Mouse (Mus musculus): ENCODE data around the gene Mllt1. TPM values are rescaled to one million over a fixed set of nuclear protein-coding genes. Genes with fewer than 3 reads are reported as not detected.

Mllt1 gene
- polyA plus RNA-seq, 1 experiment from 2014 or later: 67.7 TPM

DNA sequence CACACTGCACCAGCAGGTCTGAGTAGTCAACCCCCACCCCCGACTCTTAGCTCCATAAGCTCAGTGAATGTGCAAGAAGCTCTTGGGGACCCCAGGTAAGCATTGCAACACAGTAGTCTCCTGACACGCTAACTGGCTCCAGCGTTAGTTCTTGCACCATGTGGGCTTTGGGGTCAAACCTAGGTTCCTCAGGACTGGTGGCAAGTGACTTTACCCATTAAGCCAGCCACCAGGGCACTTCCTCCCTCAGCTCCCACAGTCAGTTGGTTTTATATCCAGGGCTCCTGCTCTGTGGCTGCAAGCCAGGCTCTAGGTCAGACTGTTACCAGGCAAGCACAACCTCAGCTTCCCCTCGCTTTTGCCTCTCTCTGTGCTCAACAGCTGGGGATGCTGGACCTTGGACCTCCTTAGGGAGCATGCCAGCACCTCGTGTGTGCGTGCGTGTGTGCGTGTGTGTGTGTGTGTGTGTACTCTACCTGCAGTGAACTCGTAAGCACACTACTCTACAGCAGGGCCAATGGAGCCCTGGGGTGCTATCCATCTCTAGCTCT lies 39.8 kb downstream of the Mllt1 start:
- Histone ChIP-seq H3K4me1 (peaks cover 12% of the 10 kb centered on the region; the same call in 1 of the 2 replicates), H3K27me3 (ENCODE audit: low read depth, poor library complexity, severe bottlenecking) (no peaks in the 10 kb centered on the region), H3K27ac (replicated peaks) (no peak overlapping the region), H3K9me3 (replicated peaks) (no peaks in the 10 kb centered on the region), H3K36me3 (peaks cover 100% of the 10 kb centered on the region), H3K4me3 (no peak overlapping the region)
- WGBS: 92% methylated on average over 9 of the region's 9 CpGs
- DNase-seq (ENCODE audit: low spot score): no peak

DNA sequence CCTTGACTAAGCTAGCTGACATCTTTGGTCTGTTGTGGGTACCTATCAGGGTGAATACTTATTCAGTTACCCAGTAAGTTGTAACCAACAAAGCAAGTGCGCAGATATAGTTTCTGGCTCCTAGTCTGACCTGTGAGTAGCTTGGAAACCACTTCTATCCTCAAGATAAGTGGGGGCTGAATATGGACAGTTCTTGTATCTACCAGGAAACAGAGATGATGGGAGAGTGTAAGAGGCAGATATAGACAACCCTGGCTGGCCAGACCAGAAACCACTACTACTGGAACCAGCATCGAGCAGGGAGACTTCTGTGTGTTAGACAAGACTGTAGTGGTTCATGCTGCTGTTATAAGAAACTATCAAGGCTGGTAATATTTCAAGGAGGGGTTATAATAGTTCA lies 45.2 kb downstream of the Mllt1 start:
- Histone ChIP-seq H3K4me1 (no peaks in the 10 kb centered on the region), H3K9me3 (replicated peaks) (0 out of 2 replicates have a peak, but pooled peaks cover 5% of the 10 kb centered on the region), H3K36me3 (peaks cover 73% of the 10 kb centered on the region), H3K27ac (replicated peaks) (no peak overlapping the region), H3K4me3 (no peak overlapping the region), H3K27me3 (ENCODE audit: low read depth, poor library complexity, severe bottlenecking) (no peaks in the 10 kb centered on the region)
- 95% methylated on average over 2 of the region's 2 CpGs for WGBS
- no peak for DNase-seq (ENCODE audit: low spot score)

DNA sequence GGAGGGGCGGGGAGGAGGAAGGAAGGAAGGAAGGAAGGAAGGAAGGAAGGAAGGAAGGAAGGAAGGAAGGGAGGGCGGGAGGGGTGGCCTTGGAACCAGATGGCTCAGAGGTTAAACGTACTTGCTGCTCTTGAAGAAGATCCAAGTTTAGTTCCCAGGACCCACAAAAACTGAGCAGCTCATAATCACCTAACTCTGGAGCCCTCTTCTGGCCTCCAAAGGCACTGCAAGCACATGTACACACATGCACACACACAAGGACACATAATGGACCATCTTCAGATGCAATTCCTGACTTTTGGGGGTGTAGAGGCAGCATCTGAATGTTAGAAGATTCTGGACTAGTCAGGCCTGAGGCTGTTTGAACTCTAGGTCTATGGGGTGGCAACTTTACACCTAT lies 47.2 kb downstream of the Mllt1 start:
- no peaks in the 10 kb centered on the region for H3K4me1 ChIP-seq
- H3K4me3 ChIP-seq: no peak overlapping the region
- DNase-seq (ENCODE audit: low spot score): no peak
- H3K36me3 ChIP-seq: peaks cover 53% of the 10 kb centered on the region
- peaks cover 11% of the 10 kb centered on the region; the same call in 1 of the 2 replicates for H3K9me3 ChIP-seq (replicated peaks)
- no peak overlapping the region for H3K27ac ChIP-seq (replicated peaks)
- no peaks in the 10 kb centered on the region for H3K27me3 ChIP-seq (ENCODE audit: low read depth, poor library complexity, severe bottlenecking)
- 95% methylated on average over 2 of the region's 3 CpGs for WGBS

DNA sequence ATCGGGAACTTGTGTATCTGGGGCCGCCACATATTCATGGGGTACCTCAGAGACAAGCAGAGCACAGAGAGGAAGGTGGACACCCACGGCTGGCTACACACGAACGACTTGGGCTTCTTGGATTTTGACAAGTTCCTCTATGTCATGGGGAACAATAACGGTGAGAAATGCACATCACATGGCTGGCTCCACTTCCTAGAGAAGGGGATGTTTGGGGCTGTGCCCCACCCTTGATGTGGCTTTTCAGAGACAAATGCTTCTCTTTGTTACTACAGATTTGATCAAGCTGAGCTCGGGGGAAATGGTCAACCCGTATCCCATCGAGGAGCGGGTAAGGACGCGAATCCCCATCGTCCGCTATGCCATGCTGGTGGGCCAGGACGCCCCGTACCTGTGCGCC lies 50.4 kb downstream of the Mllt1 start:
- Histone ChIP-seq H3K36me3 (peaks cover 21% of the 10 kb centered on the region), H3K9me3 (replicated peaks) (peaks cover 11% of the 10 kb centered on the region; the same call in 1 of the 2 replicates), H3K27me3 (ENCODE audit: low read depth, poor library complexity, severe bottlenecking) (no peaks in the 10 kb centered on the region), H3K27ac (replicated peaks) (no peak overlapping the region), H3K4me3 (no peak overlapping the region), H3K4me1 (no peaks in the 10 kb centered on the region)
- no peak for DNase-seq (ENCODE audit: low spot score)
- whole genome bisulfite sequencing: 92% methylated on average over 17 of the region's 17 CpGs

DNA sequence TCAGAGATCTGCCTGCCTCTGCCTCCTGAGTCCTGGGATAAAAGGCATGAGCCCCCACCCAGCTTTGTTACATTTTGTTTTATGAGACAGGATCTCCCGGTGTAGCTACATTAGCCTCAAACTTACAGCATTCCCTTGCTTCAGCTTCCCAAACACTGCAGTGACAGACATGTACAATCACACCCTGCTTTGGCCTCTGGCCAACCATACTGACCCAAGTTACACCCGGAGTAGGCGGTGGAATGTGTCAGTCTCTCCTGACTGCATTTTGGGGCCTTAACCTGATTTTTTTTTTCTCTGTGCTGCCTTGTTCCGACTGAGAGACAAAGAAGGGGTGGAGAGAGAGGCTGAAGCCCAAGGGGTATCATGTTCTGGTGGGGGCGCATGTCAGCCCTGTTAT lies 50.9 kb downstream of the Mllt1 start:
- H3K4me3 ChIP-seq: no peak overlapping the region
- 89% methylated on average over 5 of the region's 5 CpGs for WGBS
- no peak overlapping the region for H3K27ac ChIP-seq (replicated peaks)
- no peaks in the 10 kb centered on the region for H3K27me3 ChIP-seq (ENCODE audit: low read depth, poor library complexity, severe bottlenecking)
- H3K36me3 ChIP-seq: peaks cover 16% of the 10 kb centered on the region
- peaks cover 11% of the 10 kb centered on the region; the same call in 1 of the 2 replicates for H3K9me3 ChIP-seq (replicated peaks)
- DNase-seq (ENCODE audit: low spot score): no peak
- H3K4me1 ChIP-seq: no peaks in the 10 kb centered on the region

DNA sequence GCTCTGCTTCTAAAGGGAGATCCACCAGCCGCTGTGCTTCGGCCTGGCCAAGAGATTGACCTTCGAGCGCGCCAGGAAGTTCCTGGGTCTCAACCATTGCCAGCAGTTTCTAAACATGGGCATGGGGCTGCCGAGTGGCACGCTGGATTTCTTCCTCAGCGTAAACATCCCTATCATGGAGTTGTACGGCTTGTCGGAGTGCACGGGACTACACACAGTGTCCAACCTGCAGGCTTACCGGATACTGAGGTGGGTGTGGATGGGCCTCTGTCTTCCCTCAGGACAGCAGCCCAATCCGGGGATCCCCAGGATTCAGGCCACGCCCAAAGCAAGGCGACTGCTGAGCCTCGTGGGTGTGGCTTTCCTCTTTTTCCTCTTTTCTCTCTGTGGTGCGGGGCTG lies 51.6 kb downstream of the Mllt1 start:
- no peak overlapping the region for H3K27ac ChIP-seq (replicated peaks)
- DNase-seq (ENCODE audit: low spot score): no peak
- H3K4me1 ChIP-seq: no peaks in the 10 kb centered on the region
- H3K36me3 ChIP-seq: peaks cover 9% of the 10 kb centered on the region
- 52% methylated on average over 17 of the region's 17 CpGs for WGBS
- H3K27me3 ChIP-seq (ENCODE audit: low read depth, poor library complexity, severe bottlenecking): no peaks in the 10 kb centered on the region
- H3K4me3 ChIP-seq: no peak overlapping the region
- peaks cover 11% of the 10 kb centered on the region; the same call in 1 of the 2 replicates for H3K9me3 ChIP-seq (replicated peaks)

DNA sequence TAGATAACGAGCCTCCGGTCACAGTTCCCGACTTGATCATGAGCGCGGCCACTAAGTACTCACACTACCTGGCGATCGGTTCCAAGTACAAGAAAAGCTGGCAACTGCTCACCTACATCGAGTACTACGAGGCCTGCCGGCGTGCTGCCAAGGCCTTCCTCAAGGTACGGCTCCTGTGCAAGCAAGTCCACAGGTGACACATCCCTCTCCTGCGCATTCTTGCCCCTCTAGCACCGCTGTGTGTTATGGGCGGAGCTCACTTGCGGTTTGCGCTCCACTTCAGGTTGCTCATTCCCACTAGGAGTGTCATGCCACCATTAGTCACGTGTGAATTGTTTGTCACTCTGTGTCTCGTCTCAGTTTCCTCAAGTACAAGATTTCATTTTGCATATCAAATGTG lies 57.8 kb downstream of the Mllt1 start:
- Histone ChIP-seq H3K4me1 (no peaks in the 10 kb centered on the region), H3K4me3 (no peak overlapping the region), H3K27me3 (ENCODE audit: low read depth, poor library complexity, severe bottlenecking) (no peaks in the 10 kb centered on the region), H3K36me3 (no peaks in the 10 kb centered on the region), H3K9me3 (replicated peaks) (no peaks in the 10 kb centered on the region), H3K27ac (replicated peaks) (no peak overlapping the region)
- DNase-seq (ENCODE audit: low spot score): no peak
- WGBS: 93% methylated on average over 19 of the region's 19 CpGs

DNA sequence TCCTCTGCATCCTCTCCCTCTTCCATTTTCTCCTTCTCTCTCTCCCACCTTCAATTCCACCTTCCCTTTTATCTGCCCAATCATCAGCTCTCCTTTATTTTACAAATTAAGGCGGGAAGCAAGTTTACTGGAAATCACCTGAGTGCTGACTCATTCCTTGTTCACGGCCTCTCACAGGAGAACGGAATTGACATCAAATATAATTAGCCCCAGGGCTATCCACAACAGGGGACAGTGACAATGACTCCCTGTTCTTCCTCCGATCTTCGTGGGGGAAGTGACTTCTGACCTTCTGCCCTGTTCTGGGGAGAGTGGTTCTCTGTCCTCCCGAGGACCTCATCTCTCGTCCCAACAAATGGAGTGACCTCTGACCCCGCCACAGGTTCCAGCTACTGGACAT lies 58.2 kb downstream of the Mllt1 start:
- H3K27ac ChIP-seq (replicated peaks): no peak overlapping the region
- H3K4me3 ChIP-seq: no peak overlapping the region
- WGBS: 76% methylated on average over 8 of the region's 8 CpGs
- H3K4me1 ChIP-seq: no peaks in the 10 kb centered on the region
- DNase-seq (ENCODE audit: low spot score): no peak
- no peaks in the 10 kb centered on the region for H3K27me3 ChIP-seq (ENCODE audit: low read depth, poor library complexity, severe bottlenecking)
- no peaks in the 10 kb centered on the region for H3K9me3 ChIP-seq (replicated peaks)
- no peaks in the 10 kb centered on the region for H3K36me3 ChIP-seq

DNA sequence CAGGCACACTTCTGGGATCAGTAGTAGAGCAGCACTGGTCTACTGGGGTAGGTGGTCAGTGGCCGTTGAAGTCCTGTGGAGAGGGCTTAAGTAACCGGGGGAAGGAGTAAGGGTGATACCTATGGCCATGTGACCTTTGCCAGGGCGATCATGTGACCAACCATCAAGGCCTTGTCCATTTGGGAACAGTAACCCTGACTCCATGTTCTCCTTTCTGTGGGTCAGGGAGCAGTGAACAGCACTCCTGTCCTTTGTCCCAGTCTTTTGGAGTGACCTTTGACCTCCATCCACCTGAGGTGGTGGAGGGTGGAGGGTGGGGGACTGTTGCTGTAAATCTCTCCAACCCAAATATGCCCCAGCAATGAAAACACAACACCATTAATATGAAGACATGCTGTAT lies 58.8 kb downstream of the Mllt1 start:
- no peak for DNase-seq (ENCODE audit: low spot score)
- no peak overlapping the region for H3K27ac ChIP-seq (replicated peaks)
- H3K9me3 ChIP-seq (replicated peaks): no peaks in the 10 kb centered on the region
- no peaks in the 10 kb centered on the region for H3K36me3 ChIP-seq
- WGBS: 86% methylated on average over 3 of the region's 3 CpGs
- no peaks in the 10 kb centered on the region for H3K27me3 ChIP-seq (ENCODE audit: low read depth, poor library complexity, severe bottlenecking)
- H3K4me1 ChIP-seq: no peaks in the 10 kb centered on the region
- no peak overlapping the region for H3K4me3 ChIP-seq

DNA sequence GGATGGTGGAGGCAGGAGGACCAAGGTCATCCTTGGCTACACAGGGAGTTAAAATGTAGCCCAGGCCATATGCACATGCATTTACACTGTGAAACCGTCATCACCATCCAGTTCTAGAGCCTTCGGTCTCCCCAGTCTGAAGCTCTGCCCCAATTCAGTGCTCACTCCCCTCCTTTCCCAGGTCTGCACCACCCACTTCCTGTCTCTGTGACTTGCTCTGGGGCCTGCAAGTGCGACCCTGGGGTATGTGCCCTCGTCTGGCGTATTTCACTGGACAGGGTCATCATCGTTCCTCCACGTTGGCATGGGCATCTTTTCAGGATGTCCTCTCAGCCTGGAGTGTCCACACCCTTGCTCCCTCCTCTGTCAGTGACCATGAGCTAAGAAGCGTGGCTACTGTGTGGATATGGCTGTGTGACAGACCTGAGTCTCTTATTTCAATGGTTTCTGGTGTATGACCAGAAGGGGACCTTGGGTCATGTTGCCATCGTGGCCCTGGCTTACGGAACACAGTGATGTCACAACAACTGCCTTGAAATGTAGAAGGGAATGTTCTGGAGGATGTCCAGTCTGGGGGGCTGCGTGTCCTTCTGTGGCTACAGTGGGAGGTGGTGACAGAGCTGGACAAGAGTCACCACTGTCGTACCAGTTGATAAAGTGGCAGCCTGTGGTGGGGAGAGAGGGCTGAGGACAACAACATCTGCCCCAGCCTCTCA lies 60.1 kb downstream of the Mllt1 start, which contains the start of gene 1700061G19Rik:
TSS of gene 1700061G19Rik (plus strand) at position 542 of the 716 bp plus-strand sequence.
- Histone ChIP-seq H3K9me3 (replicated peaks) (0 out of 2 replicates have a peak, but pooled peaks cover 1% of the 10 kb centered on the region), H3K4me3 (no peak within 1 kb of the TSS), H3K27ac (replicated peaks) (no peak within 1 kb of the TSS), H3K36me3 (no peaks in the 10 kb centered on the region), H3K4me1 (no peaks in the 10 kb centered on the region), H3K27me3 (ENCODE audit: low read depth, poor library complexity, severe bottlenecking) (no peaks in the 10 kb centered on the region)
- no peak for DNase-seq (ENCODE audit: low spot score)
- 90% methylated on average over 12 of the region's 12 CpGs for WGBS

DNA sequence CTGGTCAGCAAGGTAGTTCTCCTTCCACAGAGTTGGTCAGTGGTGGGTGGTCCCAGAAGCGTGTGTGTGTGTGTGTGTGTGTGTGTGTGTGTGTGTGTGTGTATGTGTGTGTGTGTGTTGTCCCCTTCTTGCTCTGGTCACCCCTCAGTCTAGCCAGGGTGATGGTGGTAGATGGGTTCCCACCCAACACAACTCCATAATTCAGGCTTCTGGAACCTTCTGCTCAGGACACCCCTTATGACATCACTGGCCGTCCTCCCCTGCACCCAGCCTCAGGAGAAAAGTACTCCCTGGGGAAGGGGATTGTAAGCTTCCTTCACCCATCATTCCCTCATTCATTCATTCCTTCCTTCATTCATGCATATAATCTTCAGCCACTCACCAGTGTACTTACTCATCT lies 61.0 kb downstream of the Mllt1 start, which contains the start of gene Acsbg2:
TSS of gene Acsbg2 (minus strand) at position 211 of the 400 bp plus-strand sequence.
- Histone ChIP-seq H3K27ac (replicated peaks) (no peak within 1 kb of the TSS), H3K27me3 (ENCODE audit: low read depth, poor library complexity, severe bottlenecking) (no peaks in the 10 kb centered on the region), H3K4me1 (no peaks in the 10 kb centered on the region; the same call in 1 of the 2 replicates), H3K4me3 (no peak within 1 kb of the TSS), H3K9me3 (replicated peaks) (0 out of 2 replicates have a peak, but pooled peaks cover 2% of the 10 kb centered on the region), H3K36me3 (no peaks in the 10 kb centered on the region)
- no peak for DNase-seq (ENCODE audit: low spot score)
- 95% methylated on average over 2 of the region's 2 CpGs for WGBS

DNA sequence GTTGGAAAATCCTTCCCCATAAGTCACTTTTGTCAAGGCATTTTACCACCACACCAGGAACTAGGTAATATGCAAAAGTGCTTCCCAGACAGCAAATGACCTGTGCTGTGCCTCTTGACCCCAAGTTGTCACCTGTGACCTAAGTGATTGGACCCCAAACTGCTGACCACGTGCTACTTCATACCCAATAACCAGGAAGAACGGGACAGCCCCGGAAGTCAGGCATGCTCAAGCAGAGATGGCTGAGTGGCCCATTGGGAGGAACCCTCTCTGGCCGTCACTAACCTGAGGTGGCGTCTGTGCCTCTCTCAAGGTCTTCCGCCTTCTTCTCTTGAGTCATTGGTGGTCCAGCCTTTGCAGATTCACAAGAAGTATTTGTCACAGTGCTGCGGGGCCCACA lies 62.7 kb downstream of the Mllt1 start:
- H3K9me3 ChIP-seq (replicated peaks): 0 out of 2 replicates have a peak, but pooled peaks cover 2% of the 10 kb centered on the region
- no peak overlapping the region for H3K27ac ChIP-seq (replicated peaks)
- no peaks in the 10 kb centered on the region; the same call in 1 of the 2 replicates for H3K4me1 ChIP-seq
- no peaks in the 10 kb centered on the region for H3K27me3 ChIP-seq (ENCODE audit: low read depth, poor library complexity, severe bottlenecking)
- H3K4me3 ChIP-seq: no peak overlapping the region
- WGBS: 80% methylated on average over 7 of the region's 7 CpGs
- no peaks in the 10 kb centered on the region for H3K36me3 ChIP-seq
- DNase-seq (ENCODE audit: low spot score): no peak

DNA sequence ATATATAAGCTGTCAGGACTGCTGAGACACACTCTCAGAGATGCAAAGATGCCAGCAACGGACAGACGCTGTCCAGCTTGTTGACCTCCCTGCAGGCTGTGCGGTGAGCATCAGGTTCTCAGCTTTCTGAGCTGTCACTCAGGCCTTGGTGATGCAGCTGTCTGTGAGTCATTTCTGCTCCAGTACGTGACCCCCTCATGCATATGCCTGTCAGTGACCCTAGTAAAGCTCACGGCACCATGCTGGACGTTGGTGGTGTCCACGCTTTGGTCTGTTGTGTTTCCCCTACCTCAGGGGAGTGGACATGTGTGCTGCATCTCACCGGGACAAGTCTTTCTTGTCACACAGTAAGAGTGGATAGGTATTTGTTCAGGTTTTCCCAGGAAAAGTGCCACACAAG lies 63.4 kb downstream of the Mllt1 start:
- no peak overlapping the region for H3K4me3 ChIP-seq
- DNase-seq (ENCODE audit: low spot score): no peak
- no peaks in the 10 kb centered on the region for H3K27me3 ChIP-seq (ENCODE audit: low read depth, poor library complexity, severe bottlenecking)
- no peak overlapping the region for H3K27ac ChIP-seq (replicated peaks)
- peaks cover 9% of the 10 kb centered on the region for H3K9me3 ChIP-seq (replicated peaks)
- WGBS: 86% methylated on average over 8 of the region's 8 CpGs
- H3K36me3 ChIP-seq: no peaks in the 10 kb centered on the region
- no peaks in the 10 kb centered on the region; the same call in 1 of the 2 replicates for H3K4me1 ChIP-seq

All from midbrain, embryonic 10.5 days (tissue).